ENCODE assay signal across 14 mouse cellular contexts in genomic region chr4:58663628-58664205, GRCm38 (mm10).
DNase-seq lines count a peak whose midpoint lies in the region; ATAC-seq and TF ChIP-seq lines count a peak whose summit lies in the region.
"Had no signal": no experiment of that assay in that cellular context is flagged by ENCODE, and none has a peak within 500 bp of the region (broad histone marks: within the 10 kb centered on the region; RNA-seq: fewer than 3 reads in every experiment).

No protein-coding gene starts in this region.

- no peak overlapping the region for H3K27ac ChIP-seq in hindbrain, embryonic 16.5 days (ENCODE audit: low read depth, low read length)
- H3K27ac ChIP-seq in hindbrain, postnatal 0 days: no peak overlapping the region
- H3K27ac ChIP-seq in limb, embryonic 10.5 days: peak overlapping the region; percentile 77

- TF ChIP-seq CTCF in hindbrain, postnatal 0 days (IDR thresholded peaks at IDR 0.05; ENCODE audit: low read depth): no peak
- no peak for TF ChIP-seq CTCF in brain, embryonic 14.5 days (IDR thresholded peaks at IDR 0.05; ENCODE audit: borderline replicate concordance, extremely low read depth, insufficient read depth, insufficient read length)

- WGBS in hindbrain, embryonic 16.5 days: 50% methylated on average over 6 of the region's 6 CpGs
- WGBS in hindbrain, postnatal 0 days: 58% methylated on average over 6 of the region's 6 CpGs
- WGBS in limb, embryonic 10.5 days: 29% methylated on average over 6 of the region's 6 CpGs

- no peaks in the 10 kb centered on the region for H3K9me3 ChIP-seq in hindbrain, embryonic 16.5 days (ENCODE audit: control insufficient read depth, low read length)
- no peaks in the 10 kb centered on the region for H3K9me3 ChIP-seq in hindbrain, postnatal 0 days (ENCODE audit: low read length)
- H3K9me3 ChIP-seq in limb, embryonic 10.5 days (replicated peaks): no peaks in the 10 kb centered on the region

- DNase-seq in adrenal gland, adult (ENCODE audit: inconsistent age in 2 of 2, low spot score in 1 of 2): peak; percentile 17 to 67
- no peak for DNase-seq in adrenal gland, postnatal 14 days
- no peak for DNase-seq in hindbrain, postnatal 0 days (ENCODE audit: low spot score)
- DNase-seq in brain, embryonic 14.5 days (ENCODE audit: low read depth): peak; percentile 43
- DNase-seq in limb, embryonic 10.5 days (ENCODE audit: low spot score): no peak
- DNase-seq in liver: no peak
- DNase-seq: cerebellum, adult 18-20 months; heart, postnatal 14 days; kidney, adult 2 months; lung, postnatal 36 days; thymus, adult 18-20 months had no signal

- no peaks in the 10 kb centered on the region for H3K36me3 ChIP-seq in hindbrain, embryonic 16.5 days (ENCODE audit: control insufficient read depth, insufficient read depth, low read length)
- no peaks in the 10 kb centered on the region for H3K36me3 ChIP-seq in hindbrain, postnatal 0 days (ENCODE audit: insufficient read depth, low read length)
- H3K36me3 ChIP-seq in limb, embryonic 10.5 days: no peaks in the 10 kb centered on the region

- H3K9ac ChIP-seq in hindbrain, embryonic 16.5 days (ENCODE audit: low read depth, low read length): no peak overlapping the region
- no peak overlapping the region for H3K9ac ChIP-seq in hindbrain, postnatal 0 days (replicated peaks; ENCODE audit: low read length)

- no peaks in the 10 kb centered on the region for H3K27me3 ChIP-seq in hindbrain, embryonic 16.5 days (replicated peaks; ENCODE audit: control insufficient read depth, insufficient read depth, low read length)
- H3K27me3 ChIP-seq in hindbrain, postnatal 0 days (ENCODE audit: insufficient read depth, low read length): no peaks in the 10 kb centered on the region
- no peaks in the 10 kb centered on the region for H3K27me3 ChIP-seq in limb, embryonic 10.5 days (ENCODE audit: low read depth, poor library complexity, severe bottlenecking)

- TF ChIP-seq POLR2A in brain, embryonic 14.5 days (IDR thresholded peaks at IDR 0.05; ENCODE audit: borderline replicate concordance, extremely low read depth, insufficient read depth, insufficient read length, poor library complexity, severe bottlenecking): no peak

- H3K4me2 ChIP-seq in hindbrain, embryonic 16.5 days (ENCODE audit: low read length): no peak overlapping the region
- H3K4me2 ChIP-seq in hindbrain, postnatal 0 days (ENCODE audit: low read depth, low read length): no peak overlapping the region

- 0 out of 2 replicates have a peak, but pooled peaks have one; percentile 54 for ATAC-seq in hindbrain, embryonic 16.5 days
- ATAC-seq in hindbrain, postnatal 0 days: no peak
- ATAC-seq in erythroid progenitor cell, adult 5-6 weeks (replicated peaks; ENCODE audit: low FRiP score, poor library complexity, severe bottlenecking): no peak
- ATAC-seq: forebrain, embryonic 16.5 days had no signal

- H3K4me1 ChIP-seq in hindbrain, embryonic 16.5 days (ENCODE audit: control insufficient read depth, insufficient read depth, low read depth, low read length): no peaks in the 10 kb centered on the region
- no peaks in the 10 kb centered on the region for H3K4me1 ChIP-seq in hindbrain, postnatal 0 days (ENCODE audit: insufficient read depth, low read length)
- peaks cover 72% of the 10 kb centered on the region for H3K4me1 ChIP-seq in limb, embryonic 10.5 days

- no peak overlapping the region for H3K4me3 ChIP-seq in hindbrain, embryonic 16.5 days (ENCODE audit: low read length)
- no peak overlapping the region for H3K4me3 ChIP-seq in hindbrain, postnatal 0 days (ENCODE audit: low read length)
- H3K4me3 ChIP-seq in limb, embryonic 10.5 days: no peak overlapping the region

Comparison
In these comparisons a context has a peak if more than half of its experiments do, and no peak if none do; other contexts are left out.
1. DNase-seq: peak in adrenal gland, adult (2 of 2) and brain, embryonic 14.5 days (single experiment); none in adrenal gland, postnatal 14 days (single experiment), hindbrain, postnatal 0 days (single experiment), limb, embryonic 10.5 days (single experiment) and liver (single experiment).